Mouse (Mus musculus): ENCODE measurements around the gene Nrsn1.
A peak's percentile ranks its signal among the peaks of the same experiment; 100 is the strongest.
"Not testable (repeated sequence)": the region's sequence is repeated elsewhere in the genome, so short reads cannot be mapped to it uniquely, and the experiment has no call there.

Nrsn1 gene

GRCm38 (mm10) chr13:25270402-25270801 lies at the start of gene Nrsn1:
TSS of gene Nrsn1 (minus strand) at chr13:25270502.
- not testable (repeated sequence) for DNase-seq (ENCODE audit: low read depth, low spot score)

DNA sequence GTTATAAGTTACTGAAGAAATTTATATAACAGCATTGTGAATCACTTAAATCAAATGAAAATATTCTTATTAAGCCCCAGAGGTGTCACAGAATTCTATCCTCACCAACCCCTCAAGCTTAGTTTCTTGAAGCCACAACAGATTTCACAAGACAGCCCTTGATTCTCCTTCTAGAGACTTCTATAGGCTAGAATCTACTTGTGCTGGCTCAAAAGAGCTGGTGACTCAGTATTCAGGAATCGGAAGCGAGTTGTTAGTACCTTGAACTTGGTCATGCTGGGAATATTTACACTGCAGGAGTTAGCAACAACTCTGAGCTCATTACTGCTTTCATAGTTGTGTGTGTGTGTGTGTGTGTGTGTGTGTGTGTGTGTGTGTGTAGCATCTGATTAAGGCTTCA lies 41.8 kb upstream of the Nrsn1 start:
- DNase-seq (ENCODE audit: low read depth, low spot score), result no peak

DNA sequence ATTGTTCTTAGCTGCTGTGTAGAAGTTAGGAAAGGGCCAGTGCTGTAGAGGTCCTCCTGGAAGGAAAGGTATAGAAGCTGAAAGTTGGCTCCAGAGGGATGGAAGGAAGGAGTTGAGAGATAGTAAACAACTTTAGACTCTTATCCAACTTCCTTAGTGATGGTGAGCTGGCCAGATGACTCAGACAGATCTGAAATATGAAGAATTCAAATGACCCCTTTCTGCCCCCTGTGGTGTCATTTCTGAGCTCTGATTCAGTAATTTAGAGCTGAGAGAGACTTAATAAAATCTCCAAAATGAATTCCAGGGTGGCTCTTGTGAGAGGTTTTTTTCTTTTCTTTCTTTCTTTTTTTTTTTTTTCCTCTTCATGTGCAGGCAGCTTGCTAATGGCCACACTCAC lies 39.8 kb upstream of the Nrsn1 start:
- no peak for DNase-seq (ENCODE audit: low read depth, low spot score)

DNA sequence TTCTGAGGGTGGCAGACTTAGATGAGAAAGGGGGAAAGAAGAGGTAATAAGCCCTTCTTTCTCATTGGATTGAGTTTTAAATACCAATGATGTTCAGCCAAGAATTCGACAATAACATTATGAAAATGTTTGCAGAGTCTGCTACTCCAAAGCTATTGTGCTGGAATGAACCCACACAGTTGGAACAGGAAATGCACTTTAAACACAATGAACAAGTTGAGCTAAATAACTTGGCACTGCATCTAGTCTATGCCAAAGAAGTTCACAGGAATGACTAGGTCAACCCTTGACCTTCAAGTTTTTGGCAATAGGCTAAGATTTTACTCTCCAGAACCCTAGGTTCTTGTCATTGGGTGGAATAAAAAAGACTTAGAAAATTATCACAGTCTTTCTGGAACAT lies 18.4 kb upstream of the Nrsn1 start:
- no peak for DNase-seq (ENCODE audit: low read depth, low spot score)

DNA sequence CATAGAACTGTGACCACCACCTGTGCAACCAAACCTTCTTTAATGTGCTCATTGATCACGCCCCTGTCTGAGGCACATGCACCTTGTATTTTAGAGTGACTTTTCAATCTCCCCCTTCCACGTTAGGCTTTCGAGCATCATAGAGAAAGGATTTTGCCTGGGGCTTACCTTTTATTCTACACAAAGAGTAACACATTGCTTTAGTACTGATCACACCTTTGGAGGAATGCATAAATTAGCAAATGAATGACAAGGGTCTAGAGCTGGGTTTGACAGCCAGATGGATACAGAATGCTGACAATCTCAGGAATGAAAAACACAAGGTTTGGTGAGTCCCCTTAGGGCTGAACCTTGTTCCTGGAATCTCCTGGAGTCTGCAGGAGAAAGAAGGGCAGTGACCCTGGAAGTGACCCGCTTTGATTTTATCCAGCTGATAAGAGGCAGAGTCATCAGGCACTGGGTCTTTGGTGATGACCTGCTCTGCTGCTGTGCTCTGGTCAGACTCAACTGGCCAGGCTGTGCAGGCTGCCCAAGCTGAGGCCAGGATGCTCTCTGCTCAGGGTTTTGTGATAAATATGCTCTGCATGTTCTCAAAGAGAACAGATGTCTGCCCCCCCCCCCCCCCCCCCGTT lies 4.7 kb upstream of the Nrsn1 start:
- no peak for DNase-seq (ENCODE audit: low read depth, low spot score)

GRCm38 (mm10) chr13:25272189-25272588 lies 1.9 kb upstream of the Nrsn1 start:
- DNase-seq (ENCODE audit: low read depth, low spot score), result no peak

DNA sequence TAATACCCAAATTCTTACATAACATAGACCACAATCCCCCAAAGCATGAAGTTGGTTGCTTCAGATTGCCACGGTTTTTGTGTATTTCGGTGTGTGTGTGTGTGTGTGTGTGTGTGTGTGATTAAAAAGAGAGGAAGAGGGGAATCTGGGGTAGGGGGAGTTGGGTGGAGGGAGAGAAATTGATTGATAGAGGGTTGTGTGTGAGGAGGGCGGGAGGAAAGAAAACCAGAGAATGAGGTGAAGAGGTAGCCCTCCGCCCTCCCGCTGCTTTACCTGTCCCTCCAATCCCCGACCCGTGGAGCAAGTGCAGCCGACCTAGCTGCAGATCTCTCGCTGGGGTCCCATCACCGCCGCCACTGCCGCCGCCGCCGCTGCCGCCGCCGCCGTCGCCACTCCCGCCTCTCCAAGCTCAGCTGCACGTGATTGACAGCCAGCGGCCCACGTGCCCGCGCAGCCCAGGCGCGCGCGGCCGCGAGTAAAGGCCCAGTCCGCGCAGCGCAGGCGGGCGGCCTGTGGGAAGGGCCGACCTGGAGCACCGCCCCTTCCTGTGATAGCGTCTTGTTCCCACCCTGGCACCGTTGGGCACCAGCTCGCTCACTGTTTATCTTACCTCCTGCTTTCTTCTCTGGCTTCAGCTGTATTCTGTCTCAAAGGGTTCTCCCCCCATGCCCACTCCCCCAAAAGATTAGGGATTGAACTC lies 583 bp downstream of the Nrsn1 start:
- DNase-seq (ENCODE audit: low read depth, low spot score), result peak; percentile 72

GRCm38 (mm10) chr13:25269039-25269438 lies 1.3 kb downstream of the Nrsn1 start:
- DNase-seq (ENCODE audit: low read depth, low spot score), result no peak

- no peak for DNase-seq (ENCODE audit: low read depth, low spot score)
Observed at GRCm38 (mm10) chr13:25262748-25263147, 7.6 kb downstream of the Nrsn1 start.

DNA sequence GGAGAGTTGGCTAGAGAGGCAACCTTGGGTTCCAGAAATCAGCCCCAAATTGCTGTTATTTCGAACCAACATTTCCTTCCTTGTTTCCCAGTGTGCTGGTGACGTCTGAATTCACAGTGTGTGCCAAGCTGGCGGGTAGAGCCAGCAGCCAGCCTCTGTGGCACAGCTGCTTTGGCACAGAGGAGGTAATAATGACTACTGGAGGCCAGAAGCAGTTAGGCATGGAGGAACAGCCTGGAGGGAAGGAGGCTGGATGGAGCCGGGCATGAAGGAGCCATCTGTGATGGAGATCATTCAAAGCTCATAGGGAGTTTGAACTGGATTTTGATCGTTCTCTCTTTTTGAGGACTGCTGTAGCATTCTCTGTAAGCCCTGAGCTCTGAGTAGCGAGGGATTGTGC lies 12.7 kb downstream of the Nrsn1 start:
- DNase-seq (ENCODE audit: low read depth, low spot score), result no peak

- DNase-seq (ENCODE audit: low read depth, low spot score), result no peak
Observed at GRCm38 (mm10) chr13:25254478-25255263, 15.6 kb downstream of the Nrsn1 start.

- no peak for DNase-seq (ENCODE audit: low read depth, low spot score)
Observed at GRCm38 (mm10) chr13:25251893-25252292, 18.4 kb downstream of the Nrsn1 start.

GRCm38 (mm10) chr13:25220186-25220787 lies 50.0 kb downstream of the Nrsn1 start:
- DNase-seq (ENCODE audit: low read depth, low spot score), result no peak

DNA sequence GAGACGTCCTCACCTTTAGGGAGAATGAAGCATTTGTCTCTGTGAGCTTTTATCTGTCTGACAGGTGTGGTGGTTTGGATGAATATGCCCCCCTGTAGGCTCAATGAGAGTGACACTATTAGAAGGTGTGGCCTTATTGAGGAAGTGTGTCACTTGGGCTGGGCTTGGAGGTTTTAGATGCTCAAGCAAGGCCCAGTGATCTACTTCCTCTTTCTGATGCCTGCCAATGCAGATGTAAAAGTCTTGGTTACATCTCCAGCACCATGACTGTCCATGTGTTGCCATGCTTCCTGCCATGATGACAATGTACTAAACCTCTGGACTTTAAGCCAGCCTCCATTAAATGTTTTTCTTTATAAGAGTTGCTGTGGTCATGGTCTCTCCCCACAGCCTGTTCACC lies 51.9 kb downstream of the Nrsn1 start:
- DNase-seq (ENCODE audit: low read depth, low spot score), result no peak

- no peak for DNase-seq (ENCODE audit: low read depth, low spot score)
Observed at GRCm38 (mm10) chr13:25206950-25207349, 63.4 kb downstream of the Nrsn1 start.

Measured in retina, postnatal 7 days (tissue).